Mouse (Mus musculus) brain, embryonic 14.5 days (tissue): ENCODE data around the gene 4930432K21Rik.

Experiments
- CTCF ChIP-seq: fragments of 200-500 bp; IDR thresholded peaks from 2 replicates; pipeline ENCODE4 v1.5.1; 2012; ENCODE audit warnings: inconsistent platforms, mild to moderate bottlenecking, moderate library complexity, borderline replicate concordance; ENCODE audit not compliant: insufficient read depth, insufficient read length; ENCODE audit errors: extremely low read depth
- POLR2A ChIP-seq: fragments of 200-500 bp; IDR thresholded peaks from 2 replicates; pipeline ENCODE4 v1.6.1; 2012; ENCODE audit warnings: mild to moderate bottlenecking, inconsistent platforms, borderline replicate concordance; ENCODE audit not compliant: poor library complexity, insufficient read depth, insufficient read length, severe bottlenecking; ENCODE audit errors: extremely low read depth

DNA sequence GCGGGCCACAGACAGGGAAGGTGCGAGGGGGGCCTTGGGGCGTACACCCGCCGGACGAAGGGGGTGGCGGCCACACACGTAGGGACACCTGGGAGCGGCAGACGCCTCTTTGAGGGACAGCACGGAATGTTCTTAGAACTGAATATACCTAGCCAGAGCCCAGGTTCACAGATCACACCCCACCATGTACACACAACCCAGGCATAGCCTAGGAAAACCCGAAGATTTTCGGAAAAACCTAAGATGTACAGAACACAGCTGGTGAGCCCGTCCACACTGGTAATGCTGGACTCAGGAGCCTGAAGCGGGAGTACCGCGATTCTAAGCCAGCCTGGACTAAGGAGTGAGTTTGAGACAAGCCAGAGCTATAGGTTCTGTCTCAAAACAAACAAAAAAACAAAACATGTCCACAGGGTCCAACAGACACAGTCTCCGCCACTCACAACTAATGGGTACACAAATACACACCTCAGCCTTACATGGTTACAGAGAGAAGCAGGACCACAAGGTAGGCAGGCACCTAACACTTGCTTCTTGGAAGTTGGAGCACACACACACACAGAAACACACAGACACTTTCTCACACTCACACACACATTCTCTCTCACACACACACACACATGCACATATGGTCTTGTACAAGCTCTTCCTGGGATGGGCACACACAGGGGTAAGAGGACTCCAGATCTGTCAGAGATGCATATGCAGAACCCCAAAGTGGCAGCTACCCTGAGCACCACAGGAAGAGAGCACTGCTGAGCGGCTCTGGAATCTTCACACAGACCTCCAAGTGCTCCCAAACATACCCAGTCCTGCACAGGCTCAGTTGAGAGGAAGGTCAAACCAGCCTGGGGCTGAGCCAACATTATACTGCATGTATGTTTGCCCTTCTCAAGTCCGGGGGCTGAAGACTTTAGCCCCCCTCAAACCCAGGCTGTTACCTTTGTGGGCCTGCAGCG, 36.5 kb downstream of the 4930432K21Rik start:
- TF ChIP-seq CTCF (no peak), POLR2A (no peak)
